In genomic region chr9:22307156-22307919, GRCm38 (mm10) we compare ENCODE assay signal across 8 mouse cellular contexts. TPM values are rescaled to one million over a fixed set of nuclear protein-coding genes. Genes with fewer than 3 reads are reported as not detected.
DNase-seq lines count a peak whose midpoint lies in the region; ATAC-seq and TF ChIP-seq lines count a peak whose summit lies in the region.

Gene Zfp810 (minus strand): TSS chr9:22307648.

- no peak for TF ChIP-seq EP300 in ES-Bruce4 (IDR thresholded peaks at IDR 0.05; ENCODE audit: insufficient read depth, low read depth, low read length)

- H3K4me2 ChIP-seq in forebrain, embryonic 14.5 days (ENCODE audit: low read length), result peak within 1 kb of the TSS; percentile 80
- H3K4me2 ChIP-seq in liver, embryonic 15.5 days, result peak within 1 kb of the TSS; percentile 86
- peak within 1 kb of the TSS; percentile 88 for H3K4me2 ChIP-seq in neural tube, embryonic 11.5 days (ENCODE audit: low read depth)
- peak within 1 kb of the TSS; percentile 90 for H3K4me2 ChIP-seq in stomach, embryonic 16.5 days (ENCODE audit: low read depth, low read length)

- intact Hi-C loops in heart, postnatal 10 days (cut with DNase I), result loop anchor here (1.0 to 5.0 kb wide), 2 partner anchors 21 to 80 kb away; partner anchors contain the start of gene Zfp809

- peak within 1 kb of the TSS; percentile 64 for H3K9ac ChIP-seq in ES-Bruce4 (ENCODE audit: low read depth, poor library complexity, severe bottlenecking)
- H3K9ac ChIP-seq in forebrain, embryonic 14.5 days (ENCODE audit: low read length), result peak within 1 kb of the TSS; percentile 99
- peak within 1 kb of the TSS; percentile 73 for H3K9ac ChIP-seq in liver, embryonic 15.5 days
- H3K9ac ChIP-seq in neural tube, embryonic 11.5 days (ENCODE audit: low read length), result peak within 1 kb of the TSS; percentile 100
- H3K9ac ChIP-seq in stomach, embryonic 16.5 days (ENCODE audit: low read length), result peak within 1 kb of the TSS; percentile 92

- peak; percentile 100 for ATAC-seq in forebrain, embryonic 14.5 days
- ATAC-seq in liver, embryonic 15.5 days (ENCODE audit: insufficient read depth), result peak; percentile 95
- ATAC-seq in neural tube, embryonic 11.5 days (ENCODE audit: insufficient read depth, low FRiP score, low TSS enrichment), result peak; percentile 99
- ATAC-seq in stomach, embryonic 16.5 days (ENCODE audit: insufficient read depth, low FRiP score), result peak; percentile 99

- H3K9me3 ChIP-seq in ES-Bruce4 (replicated peaks; ENCODE audit: control insufficient read depth, insufficient read depth, low read length, poor library complexity, severe bottlenecking), result peaks cover 25% of the 10 kb centered on the region
- no peaks in the 10 kb centered on the region; the same call in 1 of the 2 replicates for H3K9me3 ChIP-seq in forebrain, embryonic 14.5 days (replicated peaks; ENCODE audit: control insufficient read depth, low read length)
- H3K9me3 ChIP-seq in liver, embryonic 15.5 days (replicated peaks), result 0 out of 2 replicates have a peak, but pooled peaks cover 2% of the 10 kb centered on the region
- no peaks in the 10 kb centered on the region for H3K9me3 ChIP-seq in neural tube, embryonic 11.5 days (ENCODE audit: control insufficient read depth, low read length)
- peaks cover 12% of the 10 kb centered on the region; the same call in 1 of the 2 replicates for H3K9me3 ChIP-seq in stomach, embryonic 16.5 days (replicated peaks; ENCODE audit: control insufficient read depth, low read length)

- peak within 1 kb of the TSS; percentile 92 for H3K4me3 ChIP-seq in ES-Bruce4 (ENCODE audit: low read depth, low read length)
- peak within 1 kb of the TSS; percentile 90 for H3K4me3 ChIP-seq in forebrain, embryonic 14.5 days (ENCODE audit: low read depth, low read length)
- H3K4me3 ChIP-seq in liver, embryonic 15.5 days (replicated peaks), result peak within 1 kb of the TSS; percentile 74
- peak within 1 kb of the TSS; percentile 93 for H3K4me3 ChIP-seq in neural tube, embryonic 11.5 days (ENCODE audit: low read depth, low read length)
- peak within 1 kb of the TSS; percentile 79 for H3K4me3 ChIP-seq in stomach, embryonic 16.5 days (replicated peaks; ENCODE audit: low read length)

- peak; percentile 93 for DNase-seq in cerebellum, adult 11-12 months
- peak; percentile 98 for DNase-seq in forebrain, embryonic 14.5 days (ENCODE audit: low spot score)
- peak; percentile 95 to 97 for DNase-seq in heart, postnatal 10 days
- peak; percentile 95 to 98 for DNase-seq in kidney, postnatal 4 days
- DNase-seq in neural tube, embryonic 11.5 days (ENCODE audit: low spot score), result peak; percentile 97

- under 1% methylated on average over 56 of the region's 56 CpGs for WGBS in forebrain, embryonic 14.5 days
- WGBS in liver, embryonic 15.5 days (ENCODE audit: insufficient replicate concordance), result under 1% methylated on average over 56 of the region's 56 CpGs
- WGBS in neural tube, embryonic 11.5 days, result under 1% methylated on average over 56 of the region's 56 CpGs
- WGBS in stomach, embryonic 16.5 days, result under 1% methylated on average over 56 of the region's 56 CpGs

- no peak for TF ChIP-seq POLR2A in ES-Bruce4 (IDR thresholded peaks at IDR 0.05; ENCODE audit: insufficient read depth, low read length)

- H3K4me1 ChIP-seq in ES-Bruce4 (ENCODE audit: control insufficient read depth, insufficient read depth, low read length), result no peaks in the 10 kb centered on the region
- H3K4me1 ChIP-seq in forebrain, embryonic 14.5 days (ENCODE audit: control insufficient read depth, insufficient read depth, low read length), result peaks cover 8% of the 10 kb centered on the region; the same call in 1 of the 2 replicates
- H3K4me1 ChIP-seq in liver, embryonic 15.5 days (replicated peaks), result peaks cover 9% of the 10 kb centered on the region
- no peaks in the 10 kb centered on the region for H3K4me1 ChIP-seq in neural tube, embryonic 11.5 days (ENCODE audit: control insufficient read depth, insufficient read depth, low read length)
- peaks cover 8% of the 10 kb centered on the region for H3K4me1 ChIP-seq in stomach, embryonic 16.5 days (ENCODE audit: control insufficient read depth, insufficient read depth, low read length)

- no peak within 1 kb of the TSS for H3K27ac ChIP-seq in ES-Bruce4 (ENCODE audit: insufficient read depth, low read length)
- peak within 1 kb of the TSS; percentile 92 for H3K27ac ChIP-seq in forebrain, embryonic 14.5 days (ENCODE audit: low read depth, low read length)
- 0 out of 2 replicates have a peak within 1 kb of the TSS, but pooled peaks have one; percentile 19 for H3K27ac ChIP-seq in liver, embryonic 15.5 days (replicated peaks)
- peak within 1 kb of the TSS; percentile 79 for H3K27ac ChIP-seq in neural tube, embryonic 11.5 days (ENCODE audit: low read depth, low read length)
- H3K27ac ChIP-seq in stomach, embryonic 16.5 days (ENCODE audit: low read length), result peak within 1 kb of the TSS; percentile 70

- TF ChIP-seq CTCF in ES-Bruce4 (IDR thresholded peaks at IDR 0.05; ENCODE audit: low read depth, low read length), result no peak

- no peaks in the 10 kb centered on the region for H3K36me3 ChIP-seq in ES-Bruce4 (ENCODE audit: control insufficient read depth, insufficient read depth, low read length, poor library complexity, severe bottlenecking)
- H3K36me3 ChIP-seq in forebrain, embryonic 14.5 days (ENCODE audit: control insufficient read depth, insufficient read depth, low read length), result peaks cover 27% of the 10 kb centered on the region
- H3K36me3 ChIP-seq in liver, embryonic 15.5 days (replicated peaks), result peaks cover 9% of the 10 kb centered on the region; the same call in 1 of the 2 replicates
- H3K36me3 ChIP-seq in neural tube, embryonic 11.5 days (ENCODE audit: control insufficient read depth, insufficient read depth, low read length), result peaks cover 12% of the 10 kb centered on the region
- peaks cover 22% of the 10 kb centered on the region for H3K36me3 ChIP-seq in stomach, embryonic 16.5 days (ENCODE audit: control insufficient read depth, insufficient read depth, low read length)

- no peaks in the 10 kb centered on the region for H3K27me3 ChIP-seq in ES-Bruce4 (ENCODE audit: control insufficient read depth, insufficient read depth, low read length, poor library complexity, severe bottlenecking)
- no peaks in the 10 kb centered on the region for H3K27me3 ChIP-seq in forebrain, embryonic 14.5 days (replicated peaks; ENCODE audit: control insufficient read depth, insufficient read depth, low read length)
- H3K27me3 ChIP-seq in liver, embryonic 15.5 days, result no peaks in the 10 kb centered on the region
- H3K27me3 ChIP-seq in neural tube, embryonic 11.5 days (ENCODE audit: control insufficient read depth, insufficient read depth, low read length), result no peaks in the 10 kb centered on the region
- H3K27me3 ChIP-seq in stomach, embryonic 16.5 days (ENCODE audit: control insufficient read depth, insufficient read depth, low read length), result no peaks in the 10 kb centered on the region

RNA-seq across cellular contexts. Expression of gene Zfp810, which starts in this region (rescaled TPM):
- polyA plus RNA-seq in ES-Bruce4 (2011; ENCODE audit: insufficient read depth, insufficient read length, low read depth, missing spikeins), result 8.4 and 10.7 TPM in 2 replicates
- polyA plus RNA-seq in forebrain, embryonic 14.5 days (2014; fragmentation: Nextera tagmentation; extraction: Ambion mirVana), result 24.8 and 30.4 TPM in 2 replicates
- total RNA-seq in heart, postnatal 10 days (2021), result 10 to 100 TPM; 12.3 to 13.9 TPM
- polyA plus RNA-seq in liver, embryonic 15.5 days (2015; fragmentation: Nextera tagmentation; extraction: Ambion mirVana), result 2.5 and 2.7 TPM in 2 replicates
- 28.1 and 30.1 TPM in 2 replicates for polyA plus RNA-seq in neural tube, embryonic 11.5 days (2014; fragmentation: Nextera tagmentation; extraction: Ambion mirVana)
- polyA plus RNA-seq in stomach, embryonic 16.5 days (2015; fragmentation: Nextera tagmentation; extraction: Ambion mirVana), result 13.6 and 15.2 TPM in 2 replicates
